Mouse (Mus musculus): Measurements from ENCODE around the gene Ylpm1. TPM values are rescaled to one million over a fixed set of nuclear protein-coding genes. Genes with fewer than 3 reads are reported as not detected.

The Ylpm1 gene
- polyA plus RNA-seq, 1 experiment = 16.6 TPM

DNA sequence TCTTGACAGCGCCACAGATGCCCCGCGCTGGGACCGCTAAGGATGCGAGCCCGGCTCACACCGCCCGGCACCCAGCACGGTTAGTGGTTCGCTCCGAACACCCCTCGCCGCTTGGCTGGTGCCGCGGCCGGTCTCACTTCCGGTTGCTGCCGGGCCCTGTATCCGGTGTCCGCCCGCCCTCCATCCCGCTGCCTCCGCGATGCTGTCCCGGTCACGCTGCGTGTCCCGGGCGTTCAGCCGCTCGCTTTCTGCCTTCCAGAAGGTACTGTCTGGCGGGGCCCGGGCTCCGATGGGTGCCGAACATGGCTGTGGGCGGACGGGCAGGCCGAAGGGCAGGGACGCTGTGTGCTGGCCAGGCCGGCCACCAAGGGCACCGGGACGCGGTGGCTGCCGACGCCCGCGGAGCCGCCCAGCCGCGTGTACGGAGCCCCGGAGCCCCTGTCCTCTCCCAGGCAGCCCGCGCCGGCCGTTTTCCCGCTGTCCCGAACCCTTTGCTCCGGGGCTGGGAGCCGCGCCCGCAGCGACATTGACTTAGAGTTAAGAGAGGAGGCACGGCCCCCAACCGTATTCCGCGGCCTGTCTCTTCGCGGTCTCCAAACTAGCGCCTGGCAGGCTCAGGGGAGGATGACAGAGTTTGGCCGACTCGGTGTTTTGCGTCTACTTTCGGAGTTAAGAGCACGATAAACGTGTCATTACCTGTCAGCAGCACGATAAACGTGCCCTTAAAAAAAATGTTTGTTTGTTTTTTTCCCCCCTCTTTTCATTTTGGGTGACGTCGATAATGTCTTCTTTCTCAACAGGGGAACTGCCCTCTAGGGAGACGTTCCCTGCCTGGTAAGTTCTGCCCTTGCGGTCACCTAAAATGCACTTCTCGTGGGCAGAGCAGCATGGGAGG lies 114.8 kb downstream of the Ylpm1 start, which contains the start of the genes Prox2 and Dlst:
TSS of gene Prox2 (minus strand) at position 62 of the 895 bp plus-strand sequence.
TSS of gene Dlst (plus strand) at position 136 of the 895 bp plus-strand sequence.
- H3K79me3 ChIP-seq (ENCODE audit: low read depth) = peaks cover 47% of the 10 kb centered on the region
- H3K79me2 ChIP-seq (ENCODE audit: control insufficient read depth, insufficient read depth) = peaks cover 57% of the 10 kb centered on the region
- H3K36me3 ChIP-seq (ENCODE audit: control insufficient read depth, insufficient read depth) = peaks cover 34% of the 10 kb centered on the region
- no peaks in the 10 kb centered on the region for H3K27me3 ChIP-seq (ENCODE audit: control insufficient read depth, insufficient read depth, insufficient read length)
- peak within 1 kb of the TSS; percentile 93 for H3ac ChIP-seq (ENCODE audit: control insufficient read depth, insufficient read length, low read depth)
- H3K4me3 ChIP-seq (ENCODE audit: insufficient read depth, poor library complexity, severe bottlenecking) = peak within 1 kb of the TSS; percentile 93
- peak; percentile 67 for TF ChIP-seq MAX (IDR thresholded peaks at IDR 0.05)
- no peak for TF ChIP-seq MYOD1 (IDR thresholded peaks at IDR 0.05; ENCODE audit: control insufficient read depth, insufficient read length, low read depth)

DNA sequence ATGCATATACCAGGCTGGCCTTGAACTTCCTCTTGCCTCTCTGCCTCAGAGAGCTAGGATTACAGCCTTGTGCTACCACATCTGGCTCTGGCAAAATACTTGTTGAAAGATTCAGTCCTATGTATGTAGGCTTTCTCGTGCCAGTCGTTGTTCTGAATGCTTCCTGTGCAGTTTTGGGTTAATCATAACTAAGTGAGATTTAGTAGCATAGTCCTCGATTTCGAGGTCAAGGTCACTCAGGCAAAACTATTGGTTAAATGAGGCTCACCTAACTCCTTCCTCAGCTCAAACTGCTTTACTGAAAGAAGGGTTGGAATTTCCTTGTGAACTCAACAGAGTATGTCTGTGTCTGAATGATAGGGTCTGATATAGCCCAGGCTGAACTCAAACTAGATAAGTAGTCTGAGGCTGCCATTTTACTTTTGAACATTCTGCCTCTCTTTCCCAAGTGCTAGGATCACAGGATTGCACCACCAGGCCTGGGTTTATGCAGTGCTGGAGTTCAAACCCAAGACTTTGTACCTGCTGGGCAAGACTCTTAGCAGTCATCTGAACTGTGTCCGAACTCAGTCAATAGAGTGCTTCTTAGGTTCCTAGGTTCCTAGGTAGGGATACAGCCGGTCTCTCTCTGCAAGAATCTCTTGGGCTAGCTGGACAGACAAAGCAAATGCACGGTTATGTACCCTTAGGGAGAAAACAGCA lies 116.6 kb downstream of the Ylpm1 start:
- H3K4me3 ChIP-seq (ENCODE audit: insufficient read depth, poor library complexity, severe bottlenecking) = no peak overlapping the region
- TF ChIP-seq MYOG (IDR thresholded peaks at IDR 0.05; ENCODE audit: control insufficient read depth, extremely low read depth, insufficient read length) (no peak), FOSL1 (IDR thresholded peaks at IDR 0.05; ENCODE audit: insufficient read depth, low read length, poor library complexity, severe bottlenecking) (no peak), CTCF (IDR thresholded peaks at IDR 0.05; ENCODE audit: control insufficient read depth, insufficient read depth, insufficient read length) (no peak), CEBPB (IDR thresholded peaks at IDR 0.05; ENCODE audit: low read depth) (no peak), MYOD1 (IDR thresholded peaks at IDR 0.05; ENCODE audit: control insufficient read depth, insufficient read length, low read depth) (no peak), USF1 (IDR thresholded peaks at IDR 0.05; ENCODE audit: low read depth) (no peak), MAX (IDR thresholded peaks at IDR 0.05) (no peak)
- peaks cover 61% of the 10 kb centered on the region for H3K79me3 ChIP-seq (ENCODE audit: low read depth)
- H3K79me2 ChIP-seq (ENCODE audit: control insufficient read depth, insufficient read depth) = peaks cover 75% of the 10 kb centered on the region
- peaks cover 52% of the 10 kb centered on the region for H3K36me3 ChIP-seq (ENCODE audit: control insufficient read depth, insufficient read depth)
- H3ac ChIP-seq (ENCODE audit: control insufficient read depth, insufficient read length, low read depth) = no peak overlapping the region
- no peaks in the 10 kb centered on the region for H3K27me3 ChIP-seq (ENCODE audit: control insufficient read depth, insufficient read depth, insufficient read length)

DNA sequence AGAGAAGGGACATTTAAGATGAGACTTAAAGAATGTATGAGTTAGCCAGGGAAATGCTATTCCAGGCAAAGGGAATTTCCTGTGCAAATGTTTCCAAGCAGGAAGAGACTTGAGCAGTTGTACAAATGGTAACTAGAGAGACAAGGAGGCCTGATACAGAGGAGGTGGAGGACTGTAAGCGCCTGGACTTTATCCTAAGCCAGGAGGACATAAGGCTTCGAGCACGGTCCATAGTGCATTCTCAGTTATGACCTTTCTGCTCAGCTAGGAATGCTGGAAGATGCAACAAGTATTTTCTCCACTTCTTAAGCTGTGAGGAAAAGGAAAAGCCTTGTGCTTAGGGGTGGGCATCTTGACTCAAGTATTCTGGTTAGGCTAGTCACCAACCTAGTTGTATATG lies 117.2 kb downstream of the Ylpm1 start:
- Histone ChIP-seq H3K36me3 (ENCODE audit: control insufficient read depth, insufficient read depth) (peaks cover 58% of the 10 kb centered on the region), H3K4me3 (ENCODE audit: insufficient read depth, poor library complexity, severe bottlenecking) (no peak overlapping the region), H3ac (ENCODE audit: control insufficient read depth, insufficient read length, low read depth) (no peak overlapping the region), H3K79me3 (ENCODE audit: low read depth) (peaks cover 67% of the 10 kb centered on the region), H3K27me3 (ENCODE audit: control insufficient read depth, insufficient read depth, insufficient read length) (no peaks in the 10 kb centered on the region), H3K79me2 (ENCODE audit: control insufficient read depth, insufficient read depth) (peaks cover 81% of the 10 kb centered on the region)
- TF ChIP-seq MYOD1 (IDR thresholded peaks at IDR 0.05; ENCODE audit: control insufficient read depth, insufficient read length, low read depth) (no peak), MAX (IDR thresholded peaks at IDR 0.05) (no peak), USF1 (IDR thresholded peaks at IDR 0.05; ENCODE audit: low read depth) (no peak), MYOG (IDR thresholded peaks at IDR 0.05; ENCODE audit: control insufficient read depth, extremely low read depth, insufficient read length) (no peak)

DNA sequence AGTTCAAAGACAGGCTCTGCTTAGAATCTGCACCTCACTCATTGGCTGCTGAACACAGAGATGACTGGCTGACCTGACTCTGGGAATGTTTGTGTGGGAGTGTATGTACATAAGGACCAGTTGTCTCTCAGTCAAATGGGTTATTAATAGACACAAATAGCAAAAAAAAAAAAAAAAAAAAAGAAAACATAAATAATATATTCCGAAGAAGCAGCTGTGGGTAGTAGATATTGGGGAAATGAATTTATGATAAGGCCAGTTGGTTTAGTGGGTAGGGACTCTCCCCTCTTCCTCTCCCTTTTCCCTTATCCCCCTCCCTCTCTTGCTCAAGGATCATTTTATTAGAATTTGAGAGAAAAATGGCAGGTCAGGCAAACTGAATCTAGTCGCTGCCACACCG lies 117.8 kb downstream of the Ylpm1 start:
- TF ChIP-seq MYOG (IDR thresholded peaks at IDR 0.05; ENCODE audit: control insufficient read depth, extremely low read depth, insufficient read length) (no peak), CTCF (IDR thresholded peaks at IDR 0.05; ENCODE audit: control insufficient read depth, insufficient read depth, insufficient read length) (no peak), CEBPB (IDR thresholded peaks at IDR 0.05; ENCODE audit: low read depth) (no peak), MYOD1 (IDR thresholded peaks at IDR 0.05; ENCODE audit: control insufficient read depth, insufficient read length, low read depth) (no peak), MAX (IDR thresholded peaks at IDR 0.05) (no peak), USF1 (IDR thresholded peaks at IDR 0.05; ENCODE audit: low read depth) (no peak), FOSL1 (IDR thresholded peaks at IDR 0.05; ENCODE audit: insufficient read depth, low read length, poor library complexity, severe bottlenecking) (no peak)
- H3K79me2 ChIP-seq (ENCODE audit: control insufficient read depth, insufficient read depth) = peaks cover 87% of the 10 kb centered on the region
- H3K27me3 ChIP-seq (ENCODE audit: control insufficient read depth, insufficient read depth, insufficient read length) = no peaks in the 10 kb centered on the region
- peaks cover 64% of the 10 kb centered on the region for H3K36me3 ChIP-seq (ENCODE audit: control insufficient read depth, insufficient read depth)
- H3K4me3 ChIP-seq (ENCODE audit: insufficient read depth, poor library complexity, severe bottlenecking) = no peak overlapping the region
- H3K79me3 ChIP-seq (ENCODE audit: low read depth) = peaks cover 68% of the 10 kb centered on the region
- no peak overlapping the region for H3ac ChIP-seq (ENCODE audit: control insufficient read depth, insufficient read length, low read depth)

DNA sequence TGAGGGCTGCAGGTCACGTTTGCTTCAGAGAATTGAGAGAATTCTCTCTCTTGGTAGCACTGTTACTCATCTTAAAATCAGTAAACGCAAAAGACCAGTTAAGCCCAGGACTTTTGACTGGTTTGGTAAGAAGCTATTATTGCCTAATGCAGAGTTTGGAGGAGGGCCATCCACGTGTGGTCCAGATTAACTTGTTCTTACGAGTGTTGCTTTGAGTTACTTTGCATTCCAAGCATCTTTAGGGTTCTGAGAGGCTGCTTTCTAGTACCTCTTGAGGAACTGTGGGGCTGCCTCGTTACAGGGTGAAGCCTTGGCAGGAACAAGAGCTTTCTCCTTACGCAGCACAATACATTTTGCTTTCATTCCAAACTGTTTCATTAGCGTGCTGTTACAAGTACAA lies 119.6 kb downstream of the Ylpm1 start:
- peaks cover 92% of the 10 kb centered on the region for H3K79me2 ChIP-seq (ENCODE audit: control insufficient read depth, insufficient read depth)
- peaks cover 69% of the 10 kb centered on the region for H3K79me3 ChIP-seq (ENCODE audit: low read depth)
- H3K27me3 ChIP-seq (ENCODE audit: control insufficient read depth, insufficient read depth, insufficient read length) = no peaks in the 10 kb centered on the region
- H3K36me3 ChIP-seq (ENCODE audit: control insufficient read depth, insufficient read depth) = peaks cover 82% of the 10 kb centered on the region
- TF ChIP-seq MAX (IDR thresholded peaks at IDR 0.05) (no peak), CTCF (IDR thresholded peaks at IDR 0.05; ENCODE audit: control insufficient read depth, insufficient read depth, insufficient read length) (no peak), MYOG (IDR thresholded peaks at IDR 0.05; ENCODE audit: control insufficient read depth, extremely low read depth, insufficient read length) (no peak), USF1 (IDR thresholded peaks at IDR 0.05; ENCODE audit: low read depth) (no peak), CEBPB (IDR thresholded peaks at IDR 0.05; ENCODE audit: low read depth) (no peak), MYOD1 (IDR thresholded peaks at IDR 0.05; ENCODE audit: control insufficient read depth, insufficient read length, low read depth) (no peak), FOSL1 (IDR thresholded peaks at IDR 0.05; ENCODE audit: insufficient read depth, low read length, poor library complexity, severe bottlenecking) (no peak)
- H3ac ChIP-seq (ENCODE audit: control insufficient read depth, insufficient read length, low read depth) = no peak overlapping the region
- H3K4me3 ChIP-seq (ENCODE audit: insufficient read depth, poor library complexity, severe bottlenecking) = no peak overlapping the region

Other genes starting within 250 kb of the Ylpm1 start
- 226 TPM for gene Npc2, start 223.2 kb upstream of the Ylpm1 start, polyA plus RNA-seq (2012; fragmentation: generic; extraction: Trizol)
- gene Isca2, start 223.1 kb upstream of the Ylpm1 start, polyA plus RNA-seq (2012; fragmentation: generic; extraction: Trizol) = 44.1 TPM
- 49.5 TPM for gene Ltbp2, start 119.8 kb upstream of the Ylpm1 start, polyA plus RNA-seq (2012; fragmentation: generic; extraction: Trizol)
- gene Fcf1, start 25.4 kb upstream of the Ylpm1 start, polyA plus RNA-seq (2012; fragmentation: generic; extraction: Trizol) = 115 TPM
- 9.9 TPM for gene Arel1, start 25.4 kb upstream of the Ylpm1 start, polyA plus RNA-seq (2012; fragmentation: generic; extraction: Trizol)
- gene Prox2, start 114.4 kb downstream of the Ylpm1 start, polyA plus RNA-seq (2012; fragmentation: generic; extraction: Trizol) = 2.0 TPM
- gene Dlst, start 114.5 kb downstream of the Ylpm1 start, polyA plus RNA-seq (2012; fragmentation: generic; extraction: Trizol) = 167 TPM
- 0.39 TPM for gene Rps6kl1, start 154.9 kb downstream of the Ylpm1 start, polyA plus RNA-seq (2012; fragmentation: generic; extraction: Trizol)
- 49.6 TPM for gene Pgf, start 181.5 kb downstream of the Ylpm1 start, polyA plus RNA-seq (2012; fragmentation: generic; extraction: Trizol)
- gene Eif2b2, start 223.2 kb downstream of the Ylpm1 start, polyA plus RNA-seq (2012; fragmentation: generic; extraction: Trizol) = 294 TPM

All from C2C12 (cell line).